Mouse (Mus musculus) spleen, adult 2 months (tissue): ENCODE results near the gene 1700019N19Rik.

Experiments used
- CTCF ChIP-seq: fragments of 200-500 bp; IDR thresholded peaks from 2 replicates; pipeline ENCODE4 v1.5.1; 2011; ENCODE audit warnings: mild to moderate bottlenecking, inconsistent platforms; ENCODE audit not compliant: insufficient read depth, insufficient read length, insufficient replicate concordance; ENCODE audit errors: extremely low read depth
- POLR2A ChIP-seq: fragments of 200-500 bp; IDR thresholded peaks from 2 replicates; pipeline ENCODE4 v1.6.1; 2011; ENCODE audit warnings: low read depth, low read length, inconsistent platforms

DNA sequence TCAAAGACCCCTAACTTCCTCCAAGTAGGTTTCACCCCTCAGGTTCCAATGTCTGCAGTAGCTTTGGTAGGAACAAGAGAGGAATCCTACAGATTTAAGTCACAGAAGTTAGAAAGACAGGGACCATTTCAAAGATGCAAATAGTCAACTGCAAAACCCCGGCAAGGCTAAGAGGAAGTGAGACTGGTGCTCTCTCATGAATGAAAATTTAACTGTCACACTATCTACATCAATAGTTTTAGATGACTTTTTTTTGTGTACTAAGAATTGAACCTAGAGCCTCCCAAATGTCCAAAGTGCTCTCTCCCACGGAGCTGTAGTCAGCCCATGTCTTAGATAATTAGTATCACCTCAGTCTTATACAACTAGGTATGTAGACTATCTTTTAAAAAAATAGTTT lies 38.7 kb upstream of the 1700019N19Rik start:
- TF ChIP-seq POLR2A = no peak
- no peak for TF ChIP-seq CTCF
